Mouse (Mus musculus) stomach, postnatal 0 days (tissue): Measurements from ENCODE around the gene Riok2.
A peak's percentile ranks its signal among the peaks of the same experiment; 100 is the strongest.

ENCODE experiments used
- CTCF ChIP-seq: IDR thresholded peaks from 2 replicates; pipeline ENCODE4 v1.5.1; 2016; ENCODE audit warnings: antibody characterized with exemption, low read depth, mild to moderate bottlenecking, moderate library complexity
- EP300 ChIP-seq: optimal IDR thresholded peaks from 2 replicates; pipeline ENCODE3; 2016; ENCODE audit warnings: antibody characterized with exemption

- TF ChIP-seq CTCF (peak; percentile 77), EP300 (no peak)
These were observed 28.3 kb downstream of the Riok2 start, which contains the start of gene Lix1 for GRCm38 (mm10) chr17:17402222-17403004.
